Mouse (Mus musculus) splenic B cell, adult 2 months (primary cell): ENCODE results near the gene Thrsp.

Source experiments
- DNase-seq: peaks from one replicate; pipeline ENCODE4 v3.0.0-alpha.2; 2011; ENCODE audit warnings: low read depth, low spot score
- H3K27me3 ChIP-seq: 2 replicates; pipeline ENCODE4 v1.6.1; 2012; ENCODE audit warnings: mild to moderate bottlenecking, low read length, moderate library complexity, mixed read lengths; ENCODE audit not compliant: control insufficient read depth, poor library complexity, insufficient read depth, severe bottlenecking
- H3K36me3 ChIP-seq: 2 replicates; pipeline ENCODE4 v1.6.1; 2012; ENCODE audit warnings: mild to moderate bottlenecking, low read length, moderate library complexity, mixed read lengths; ENCODE audit not compliant: control insufficient read depth, poor library complexity, insufficient read depth, severe bottlenecking

Thrsp gene

DNA sequence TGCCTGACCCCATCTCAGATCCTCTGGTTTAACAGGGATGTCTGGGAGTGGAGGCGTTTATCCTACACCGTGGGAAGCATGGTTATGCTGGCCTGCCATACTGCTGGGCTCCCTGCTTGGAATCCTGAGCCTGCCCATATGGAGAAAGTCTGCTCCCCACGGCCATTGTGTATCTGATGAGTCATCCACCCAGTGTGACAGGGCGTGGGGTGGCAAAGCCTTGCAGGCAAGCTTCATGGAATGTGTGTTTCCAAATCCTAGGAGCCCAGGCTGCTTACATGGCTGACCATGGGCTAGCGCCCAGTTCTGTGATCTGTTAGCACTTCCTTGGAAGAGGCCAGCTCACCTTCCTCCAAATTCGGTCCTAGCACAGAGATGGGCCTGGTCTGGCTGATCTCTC is 9.0 kb upstream of the Thrsp start:
- DNase-seq, result no peak
- H3K36me3 ChIP-seq, result no peaks in the 10 kb centered on the region
- H3K27me3 ChIP-seq, result no peaks in the 10 kb centered on the region

- no peaks in the 10 kb centered on the region for H3K36me3 ChIP-seq
- H3K27me3 ChIP-seq, result no peaks in the 10 kb centered on the region
- DNase-seq, result peak; percentile 91
Observed at GRCm38 (mm10) chr7:97424621-97425245, 7.2 kb upstream of the Thrsp start.

DNA sequence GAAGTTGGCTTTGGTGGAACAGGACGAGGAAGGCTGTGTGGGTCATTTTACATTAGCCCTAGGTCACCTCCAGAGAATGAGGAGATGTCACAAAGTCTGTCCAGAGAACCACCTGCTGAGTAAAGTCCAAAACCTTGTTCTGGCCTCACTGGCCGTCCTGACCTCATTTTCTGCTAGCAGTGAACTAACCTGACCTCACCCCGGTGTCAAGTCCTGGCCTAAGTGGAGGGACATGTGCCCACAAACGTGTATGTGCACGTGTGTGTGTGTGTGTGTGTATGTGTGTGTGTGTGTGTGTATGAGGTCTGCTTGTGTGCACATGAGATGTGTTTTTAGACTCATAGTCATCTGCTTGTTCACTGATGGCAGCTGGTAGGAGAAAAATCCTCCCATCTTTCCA is 6.2 kb upstream of the Thrsp start:
- Histone ChIP-seq H3K36me3 (no peaks in the 10 kb centered on the region), H3K27me3 (no peaks in the 10 kb centered on the region)
- DNase-seq, result no peak

DNA sequence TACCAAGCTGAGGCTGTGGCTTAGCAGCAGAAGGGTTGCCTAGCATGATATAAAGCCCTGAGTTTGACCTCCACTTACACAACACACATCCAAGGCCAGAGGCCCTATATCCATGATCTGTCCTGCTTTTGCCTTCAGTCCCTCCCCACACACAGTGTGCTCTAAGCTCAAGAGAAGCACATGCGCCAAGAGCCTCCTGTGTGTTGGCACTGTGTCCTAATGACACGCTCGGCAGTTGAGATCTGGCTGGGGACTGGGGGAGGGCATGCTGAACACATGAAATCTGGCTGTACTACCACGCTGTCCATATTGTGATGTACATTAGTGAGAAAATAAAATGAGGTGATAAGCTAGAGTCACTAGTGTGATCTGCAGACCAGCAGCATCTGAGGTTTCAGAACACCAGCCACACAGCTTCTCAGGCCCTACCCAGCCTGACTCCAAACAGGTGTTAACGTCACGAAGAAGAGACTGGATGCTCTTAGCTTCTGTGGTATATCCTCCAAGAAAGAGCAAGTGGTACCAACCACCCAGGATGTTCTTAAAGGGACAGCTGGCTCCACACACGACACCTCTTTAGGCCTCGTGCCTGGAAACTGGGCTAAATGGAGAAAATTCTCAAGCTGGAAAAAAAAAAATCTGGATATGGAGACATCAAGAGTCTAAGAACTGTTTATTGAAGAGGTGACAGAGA is 3.6 kb upstream of the Thrsp start:
- Histone ChIP-seq H3K27me3 (no peaks in the 10 kb centered on the region), H3K36me3 (no peaks in the 10 kb centered on the region)
- no peak for DNase-seq

GRCm38 (mm10) chr7:97420406-97420805 is 2.9 kb upstream of the Thrsp start:
- DNase-seq, result no peak

DNA sequence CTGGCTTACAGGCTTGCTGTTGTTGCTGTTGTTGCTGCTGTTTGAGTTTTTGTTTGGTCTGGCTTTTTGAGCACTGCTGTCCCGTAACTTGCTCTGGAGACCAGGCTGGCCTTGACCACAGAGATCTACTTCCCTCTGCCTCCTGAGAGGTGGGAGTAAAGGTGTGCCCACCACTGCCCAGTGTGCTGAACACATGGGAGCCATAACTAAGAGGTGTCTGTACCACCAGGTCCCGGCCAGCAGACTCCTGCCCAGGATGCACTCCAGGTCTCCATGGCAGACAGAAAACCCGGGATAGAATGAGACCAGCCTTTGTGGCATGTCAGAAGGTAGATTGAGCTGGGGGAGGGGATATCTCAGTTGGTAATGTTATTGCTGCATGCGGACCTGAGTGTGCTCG is 1.6 kb upstream of the Thrsp start:
- no peak for DNase-seq
- H3K27me3 ChIP-seq, result no peaks in the 10 kb centered on the region
- H3K36me3 ChIP-seq, result no peaks in the 10 kb centered on the region

More at GRCm38 (mm10) chr7:97420406-97420805, 2.9 kb upstream of the Thrsp start:
- Histone ChIP-seq H3K36me3 (no peaks in the 10 kb centered on the region), H3K27me3 (no peaks in the 10 kb centered on the region)

GRCm38 (mm10) chr7:97418717-97419116 is 1.2 kb upstream of the Thrsp start:
- Histone ChIP-seq H3K36me3 (no peaks in the 10 kb centered on the region), H3K27me3 (no peaks in the 10 kb centered on the region)
- DNase-seq, result no peak

GRCm38 (mm10) chr7:97416473-97416872 is 1.1 kb downstream of the Thrsp start:
- no peaks in the 10 kb centered on the region for H3K36me3 ChIP-seq
- no peak for DNase-seq

GRCm38 (mm10) chr7:97414915-97415687 is 2.4 kb downstream of the Thrsp start:
- Histone ChIP-seq H3K27me3 (no peaks in the 10 kb centered on the region), H3K36me3 (no peaks in the 10 kb centered on the region; the same call in 1 of the 2 replicates)
- no peak for DNase-seq

More at GRCm38 (mm10) chr7:97416473-97416872, 1.1 kb downstream of the Thrsp start:
- H3K27me3 ChIP-seq, result no peaks in the 10 kb centered on the region

DNA sequence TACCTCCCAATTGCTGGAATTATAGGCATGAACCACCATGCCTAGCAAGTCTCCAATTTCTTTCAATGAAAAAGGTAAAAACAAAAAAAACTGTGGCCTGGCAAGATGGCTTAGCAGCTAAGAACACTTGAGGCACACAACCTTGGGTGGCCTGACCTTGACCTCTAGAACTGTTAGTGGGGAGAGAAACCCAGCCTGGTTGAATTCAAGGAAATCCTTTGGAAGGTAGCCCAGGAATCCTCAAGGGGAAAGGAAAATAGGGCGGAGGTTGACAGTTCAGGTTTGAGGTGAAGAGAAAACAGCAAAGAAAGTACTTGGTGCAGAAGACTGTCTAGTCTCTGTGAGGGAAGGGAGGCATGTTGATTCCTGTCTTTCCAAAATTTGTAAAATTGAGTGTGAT is 3.1 kb downstream of the Thrsp start:
- H3K36me3 ChIP-seq, result no peaks in the 10 kb centered on the region; the same call in 1 of the 2 replicates
- no peaks in the 10 kb centered on the region for H3K27me3 ChIP-seq
- DNase-seq, result no peak

GRCm38 (mm10) chr7:97413981-97414380 is 3.5 kb downstream of the Thrsp start:
- DNase-seq, result no peak
- no peaks in the 10 kb centered on the region for H3K27me3 ChIP-seq
- no peaks in the 10 kb centered on the region; the same call in 1 of the 2 replicates for H3K36me3 ChIP-seq

- H3K36me3 ChIP-seq, result peaks cover 10% of the 10 kb centered on the region
- no peak for DNase-seq
- H3K27me3 ChIP-seq, result no peaks in the 10 kb centered on the region
Observed at GRCm38 (mm10) chr7:97411575-97411974, 6.0 kb downstream of the Thrsp start.

DNA sequence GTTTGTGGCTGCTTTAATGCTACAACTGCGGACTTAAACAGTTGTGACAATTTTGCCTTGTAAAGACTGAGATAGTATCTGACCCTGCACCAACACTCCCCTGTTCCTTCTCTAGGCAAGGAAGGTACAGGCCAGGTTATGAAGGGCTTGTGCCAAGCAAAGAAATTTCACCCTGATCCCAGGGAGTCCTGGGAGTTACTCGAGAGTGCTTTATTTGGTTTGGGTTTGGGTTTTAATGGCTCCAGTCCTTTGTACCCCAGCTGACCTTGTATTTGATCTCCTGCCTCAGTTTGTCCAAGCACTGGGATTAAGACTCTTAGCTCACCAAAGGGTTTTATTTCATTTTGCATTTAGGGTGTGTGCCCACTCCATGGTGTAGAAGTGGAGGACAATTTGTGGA is 6.4 kb downstream of the Thrsp start:
- H3K27me3 ChIP-seq, result no peaks in the 10 kb centered on the region
- H3K36me3 ChIP-seq, result peaks cover 11% of the 10 kb centered on the region
- no peak for DNase-seq

DNA sequence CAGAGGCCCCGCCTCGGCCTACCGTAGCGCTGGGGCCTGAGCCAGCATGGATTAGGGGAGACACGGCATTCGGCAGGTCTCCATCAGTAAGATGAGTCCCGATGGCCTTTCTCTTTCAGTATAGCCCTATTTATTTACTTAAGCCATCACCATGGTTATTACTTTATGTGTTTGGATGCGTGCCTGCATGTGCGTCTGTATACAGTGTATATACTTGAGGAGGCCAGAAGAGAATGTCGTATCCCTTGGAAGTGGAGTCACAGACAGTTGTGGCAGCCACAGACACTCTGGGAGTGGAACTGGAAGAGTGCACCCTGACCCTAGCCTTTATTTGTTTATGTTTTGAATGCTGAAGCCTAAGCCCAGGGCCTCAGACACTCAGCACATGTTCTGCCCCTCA is 10.4 kb downstream of the Thrsp start:
- DNase-seq, result no peak
- peaks cover 11% of the 10 kb centered on the region for H3K36me3 ChIP-seq
- H3K27me3 ChIP-seq, result no peaks in the 10 kb centered on the region
